Mouse (Mus musculus): ENCODE measurements around the gene Ppfia2. TPM values are rescaled to one million over a fixed set of nuclear protein-coding genes. Genes with fewer than 3 reads are reported as not detected.

Ppfia2 gene
- polyA plus RNA-seq, 1 experiment from 2014 or later, result 0.20 TPM

DNA sequence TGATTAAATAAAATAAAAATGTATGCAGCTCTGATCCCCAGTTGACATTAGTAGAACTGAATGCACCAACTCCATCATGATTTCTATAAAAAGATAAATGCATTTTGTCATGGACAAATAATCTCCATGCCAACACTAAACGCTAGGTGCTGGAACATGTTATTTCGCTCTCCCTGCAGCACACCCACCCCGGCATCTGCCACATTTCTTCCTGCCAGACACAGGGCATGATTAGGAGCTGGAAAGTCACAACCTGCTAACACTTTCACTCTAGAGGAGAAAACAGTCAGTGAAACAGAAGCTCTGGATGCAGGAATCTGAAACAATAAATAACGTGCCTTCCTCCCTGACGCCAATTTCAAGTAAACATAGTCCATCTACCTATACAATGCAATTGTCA, 211.3 kb downstream of the Ppfia2 start:
- Histone ChIP-seq H3K4me2 (no peak overlapping the region), H3K4me1 (replicated peaks) (no peaks in the 10 kb centered on the region), H3K27ac (ENCODE audit: poor library complexity, severe bottlenecking) (no peak overlapping the region), H3K9ac (no peak overlapping the region), H3K36me3 (no peaks in the 10 kb centered on the region), H3K4me3 (no peak overlapping the region), H3K27me3 (replicated peaks) (no peaks in the 10 kb centered on the region), H3K9me3 (replicated peaks) (no peaks in the 10 kb centered on the region)
- 67% methylated on average over 5 of the region's 5 CpGs for WGBS
- ATAC-seq (ENCODE audit: insufficient number of reproducible peaks, low FRiP score), result no peak

DNA sequence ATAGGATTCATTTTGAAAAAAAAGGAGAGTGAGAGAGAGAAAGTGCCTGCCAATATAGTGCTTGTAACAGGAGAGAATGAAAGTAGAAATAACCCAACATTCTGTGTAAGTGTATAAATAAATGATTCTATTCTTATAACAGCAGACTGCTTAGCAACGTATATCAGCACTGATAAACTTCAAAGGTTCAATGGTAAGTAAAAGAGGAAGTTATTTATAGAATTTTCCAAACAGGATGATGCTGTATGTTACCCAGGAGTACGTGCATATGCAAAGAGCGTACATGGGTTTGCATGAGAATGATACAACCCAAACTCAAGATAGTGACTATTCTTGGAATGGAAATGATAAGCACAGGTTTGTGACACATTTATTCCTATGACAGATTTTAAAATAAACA, 215.4 kb downstream of the Ppfia2 start:
- no peak overlapping the region for H3K4me2 ChIP-seq
- H3K27ac ChIP-seq (ENCODE audit: poor library complexity, severe bottlenecking), result no peak overlapping the region
- ATAC-seq (ENCODE audit: insufficient number of reproducible peaks, low FRiP score), result 0 out of 2 replicates have a peak, but pooled peaks have one; percentile 29
- H3K4me3 ChIP-seq, result no peak overlapping the region
- WGBS, result 44% methylated on average over 3 of the region's 3 CpGs
- H3K36me3 ChIP-seq, result no peaks in the 10 kb centered on the region
- H3K4me1 ChIP-seq (replicated peaks), result no peaks in the 10 kb centered on the region
- H3K9me3 ChIP-seq (replicated peaks), result no peaks in the 10 kb centered on the region
- H3K27me3 ChIP-seq (replicated peaks), result no peaks in the 10 kb centered on the region
- H3K9ac ChIP-seq, result no peak overlapping the region

- Histone ChIP-seq H3K27ac (ENCODE audit: poor library complexity, severe bottlenecking) (no peak overlapping the region), H3K4me1 (replicated peaks) (no peaks in the 10 kb centered on the region), H3K4me2 (no peak overlapping the region), H3K4me3 (no peak overlapping the region), H3K9me3 (replicated peaks) (no peaks in the 10 kb centered on the region), H3K36me3 (no peaks in the 10 kb centered on the region), H3K9ac (no peak overlapping the region), H3K27me3 (replicated peaks) (no peaks in the 10 kb centered on the region)
- 80% methylated on average over 2 of the region's 2 CpGs for WGBS
- no peak for ATAC-seq (ENCODE audit: insufficient number of reproducible peaks, low FRiP score)
Observed at GRCm38 (mm10) chr10:106719936-106720335, 249.8 kb downstream of the Ppfia2 start.

DNA sequence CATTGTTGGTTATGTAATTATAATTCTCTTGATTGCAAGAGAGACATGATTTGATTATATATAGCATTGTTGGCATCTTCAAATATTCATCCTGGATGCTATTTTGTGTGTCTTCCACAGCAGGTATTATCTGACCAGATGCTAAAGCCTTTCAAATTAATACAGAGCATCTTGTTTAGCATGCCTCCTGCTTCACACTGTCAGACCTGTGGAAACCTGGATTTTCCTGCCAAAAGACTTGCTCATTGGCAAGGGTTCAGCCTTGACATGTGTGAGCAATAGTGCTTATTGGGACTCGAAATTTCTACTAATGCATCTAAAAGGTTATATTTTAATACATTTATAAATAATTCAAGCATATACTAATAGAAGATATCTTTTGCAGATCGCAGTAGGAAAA, 262.1 kb downstream of the Ppfia2 start:
- Histone ChIP-seq H3K36me3 (no peaks in the 10 kb centered on the region), H3K9ac (no peak overlapping the region), H3K4me2 (no peak overlapping the region), H3K4me1 (replicated peaks) (no peaks in the 10 kb centered on the region), H3K4me3 (no peak overlapping the region), H3K27ac (ENCODE audit: poor library complexity, severe bottlenecking) (no peak overlapping the region), H3K27me3 (replicated peaks) (no peaks in the 10 kb centered on the region), H3K9me3 (replicated peaks) (no peaks in the 10 kb centered on the region)
- 63% methylated on average over 2 of the region's 2 CpGs for WGBS
- no peak for ATAC-seq (ENCODE audit: insufficient number of reproducible peaks, low FRiP score)

DNA sequence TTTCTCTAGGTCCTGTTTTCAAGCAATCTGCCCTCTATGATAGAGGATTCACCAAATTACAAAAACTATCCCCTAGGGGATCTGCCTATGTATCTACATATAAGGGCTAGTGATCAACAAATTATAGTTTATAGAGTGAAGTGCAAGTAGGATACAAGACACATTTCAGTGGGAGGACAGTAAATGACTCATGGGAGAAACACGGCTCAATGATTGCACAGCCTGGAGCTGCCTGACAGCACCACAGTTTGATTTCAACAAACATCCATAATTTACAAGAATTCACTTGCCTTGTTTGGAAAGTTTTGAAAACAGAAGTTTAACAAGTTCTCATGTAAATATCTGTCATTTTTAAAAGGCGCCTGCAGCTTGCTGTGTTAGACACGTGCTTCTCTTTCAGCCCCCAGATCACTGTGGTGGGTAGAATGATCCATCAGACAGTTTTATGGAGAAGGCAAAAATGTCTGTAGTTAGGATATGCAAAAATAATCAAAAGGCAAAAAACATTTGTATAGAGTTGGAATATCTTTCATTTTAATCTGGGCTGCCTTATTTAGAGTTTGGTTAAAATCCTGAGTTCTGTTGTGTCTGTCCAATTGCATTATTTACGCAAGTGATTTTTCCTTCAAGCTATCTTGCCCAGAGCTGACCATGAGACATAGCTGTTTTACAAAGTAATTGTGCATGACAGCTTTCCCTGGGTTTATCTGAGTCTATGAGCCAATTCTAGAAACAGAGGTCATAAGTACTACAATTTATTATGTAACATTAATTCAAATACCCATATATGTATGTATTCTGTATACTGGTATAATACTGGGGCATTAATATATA, 266.3 kb downstream of the Ppfia2 start:
- Histone ChIP-seq H3K27me3 (replicated peaks) (no peaks in the 10 kb centered on the region), H3K4me2 (no peak overlapping the region), H3K27ac (ENCODE audit: poor library complexity, severe bottlenecking) (no peak overlapping the region), H3K36me3 (no peaks in the 10 kb centered on the region), H3K4me1 (replicated peaks) (no peaks in the 10 kb centered on the region), H3K9me3 (replicated peaks) (no peaks in the 10 kb centered on the region), H3K9ac (no peak overlapping the region), H3K4me3 (no peak overlapping the region)
- no peak for ATAC-seq (ENCODE audit: insufficient number of reproducible peaks, low FRiP score)
- 81% methylated on average over 4 of the region's 4 CpGs for WGBS

GRCm38 (mm10) chr10:106738190-106738589, 268.1 kb downstream of the Ppfia2 start:
- H3K4me2 ChIP-seq, result no peak overlapping the region
- WGBS, result 63% methylated on average over 3 of the region's 3 CpGs
- H3K9ac ChIP-seq, result no peak overlapping the region
- H3K36me3 ChIP-seq, result no peaks in the 10 kb centered on the region
- H3K27me3 ChIP-seq (replicated peaks), result no peaks in the 10 kb centered on the region
- no peak overlapping the region for H3K27ac ChIP-seq (ENCODE audit: poor library complexity, severe bottlenecking)
- H3K9me3 ChIP-seq (replicated peaks), result no peaks in the 10 kb centered on the region
- no peaks in the 10 kb centered on the region for H3K4me1 ChIP-seq (replicated peaks)
- H3K4me3 ChIP-seq, result no peak overlapping the region
- no peak for ATAC-seq (ENCODE audit: insufficient number of reproducible peaks, low FRiP score)

DNA sequence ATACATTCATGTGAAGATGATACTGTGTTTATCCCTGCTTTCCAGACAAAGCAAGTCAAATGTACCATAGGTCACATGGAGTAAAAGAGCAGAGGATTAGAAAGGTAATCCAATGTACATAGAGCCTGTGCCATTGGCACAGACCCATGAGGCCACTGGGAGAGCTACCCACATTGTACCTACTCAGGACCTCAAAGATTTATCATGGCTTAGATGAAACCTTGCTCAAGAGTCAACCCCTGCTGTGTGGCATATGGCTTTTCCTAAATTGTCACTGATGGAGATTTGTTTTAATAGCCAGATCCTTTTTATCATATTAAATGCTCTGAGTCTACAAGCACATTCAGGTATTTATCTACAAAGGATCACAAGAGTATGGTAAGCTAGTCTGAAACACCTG, 274.8 kb downstream of the Ppfia2 start:
- Histone ChIP-seq H3K9me3 (replicated peaks) (0 out of 2 replicates have a peak, but pooled peaks cover 2% of the 10 kb centered on the region), H3K27ac (ENCODE audit: poor library complexity, severe bottlenecking) (no peak overlapping the region), H3K27me3 (replicated peaks) (no peaks in the 10 kb centered on the region), H3K4me1 (replicated peaks) (no peaks in the 10 kb centered on the region), H3K9ac (no peak overlapping the region), H3K4me2 (no peak overlapping the region), H3K4me3 (no peak overlapping the region), H3K36me3 (no peaks in the 10 kb centered on the region)
- ATAC-seq (ENCODE audit: insufficient number of reproducible peaks, low FRiP score), result no peak

GRCm38 (mm10) chr10:106761061-106761460, 290.9 kb downstream of the Ppfia2 start:
- no peaks in the 10 kb centered on the region for H3K36me3 ChIP-seq
- H3K4me3 ChIP-seq, result no peak overlapping the region
- H3K9me3 ChIP-seq (replicated peaks), result no peaks in the 10 kb centered on the region
- no peak for ATAC-seq (ENCODE audit: insufficient number of reproducible peaks, low FRiP score)
- H3K4me1 ChIP-seq (replicated peaks), result no peaks in the 10 kb centered on the region
- H3K27ac ChIP-seq (ENCODE audit: poor library complexity, severe bottlenecking), result no peak overlapping the region
- no peak overlapping the region for H3K4me2 ChIP-seq
- no peaks in the 10 kb centered on the region for H3K27me3 ChIP-seq (replicated peaks)
- WGBS, result 75% methylated on average over 6 of the region's 6 CpGs
- no peak overlapping the region for H3K9ac ChIP-seq

DNA sequence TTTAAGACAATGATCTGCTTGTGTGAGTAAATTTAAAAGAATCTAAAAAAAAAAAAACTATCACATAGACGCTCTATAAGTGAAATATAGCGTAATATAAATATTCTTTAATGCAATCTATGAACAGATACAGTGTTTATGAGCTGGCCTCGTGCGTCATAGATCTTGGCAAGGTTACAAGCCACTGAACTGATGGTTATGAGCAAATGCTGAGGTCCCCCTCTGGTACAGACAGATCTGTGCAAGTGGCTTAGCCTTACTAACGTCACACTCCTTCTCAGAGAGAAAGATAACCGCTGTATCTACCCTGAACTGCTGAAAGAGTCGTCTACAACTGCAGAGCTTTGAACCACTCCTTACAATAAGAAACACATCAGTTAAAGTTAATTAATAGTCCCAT, 293.6 kb downstream of the Ppfia2 start:
- Histone ChIP-seq H3K4me1 (replicated peaks) (no peaks in the 10 kb centered on the region), H3K9me3 (replicated peaks) (no peaks in the 10 kb centered on the region), H3K27me3 (replicated peaks) (no peaks in the 10 kb centered on the region), H3K4me3 (no peak overlapping the region), H3K36me3 (no peaks in the 10 kb centered on the region), H3K9ac (no peak overlapping the region), H3K4me2 (no peak overlapping the region), H3K27ac (ENCODE audit: poor library complexity, severe bottlenecking) (no peak overlapping the region)
- no peak for ATAC-seq (ENCODE audit: insufficient number of reproducible peaks, low FRiP score)
- WGBS, result 60% methylated on average over 7 of the region's 7 CpGs

DNA sequence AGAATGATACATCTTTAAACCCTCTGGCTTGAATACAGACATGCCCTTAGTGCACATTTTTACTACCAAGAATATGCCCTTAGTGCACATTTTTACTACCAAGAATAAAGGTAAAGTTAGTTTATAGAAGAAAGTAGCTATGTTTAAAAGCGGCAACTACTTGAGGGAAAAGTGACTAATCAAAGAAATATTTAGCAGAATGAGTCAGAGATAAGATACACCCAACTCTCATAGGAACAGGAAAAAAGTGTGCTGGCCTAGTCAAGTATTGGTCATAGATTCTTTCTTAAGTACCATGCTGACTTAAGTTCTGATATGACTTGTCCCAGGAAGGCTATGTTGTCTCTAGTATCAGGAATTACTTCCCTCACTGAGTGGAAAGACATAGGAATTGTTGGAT, 305.4 kb downstream of the Ppfia2 start:
- Histone ChIP-seq H3K36me3 (no peaks in the 10 kb centered on the region), H3K4me1 (replicated peaks) (no peaks in the 10 kb centered on the region), H3K9me3 (replicated peaks) (no peaks in the 10 kb centered on the region), H3K4me2 (no peak overlapping the region), H3K27ac (ENCODE audit: poor library complexity, severe bottlenecking) (no peak overlapping the region), H3K4me3 (no peak overlapping the region), H3K27me3 (replicated peaks) (no peaks in the 10 kb centered on the region), H3K9ac (no peak overlapping the region)
- 63% methylated on average over 1 of the region's 1 CpGs for WGBS
- no peak for ATAC-seq (ENCODE audit: insufficient number of reproducible peaks, low FRiP score)

DNA sequence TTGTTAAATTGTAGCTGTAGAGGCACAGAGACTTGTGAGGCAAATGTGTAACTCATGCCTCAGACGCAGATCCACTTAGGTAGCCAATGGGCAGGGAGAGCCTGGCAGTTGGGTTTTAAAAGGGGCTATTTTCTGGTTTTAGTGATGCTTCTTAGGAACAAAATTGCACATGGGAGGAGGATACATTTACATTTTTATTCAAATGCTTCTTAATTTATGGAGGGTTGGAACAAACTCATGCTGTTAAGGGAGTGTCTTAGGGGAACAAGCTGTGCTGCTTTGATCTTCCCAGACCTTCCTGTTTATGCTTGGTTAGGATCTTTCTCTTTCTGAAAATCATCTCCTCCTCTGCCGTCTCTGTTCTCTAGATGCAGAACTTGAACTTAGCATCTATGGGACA, 345.3 kb downstream of the Ppfia2 start:
- Histone ChIP-seq H3K9me3 (replicated peaks) (no peaks in the 10 kb centered on the region), H3K9ac (no peak overlapping the region), H3K4me1 (replicated peaks) (no peaks in the 10 kb centered on the region), H3K27me3 (replicated peaks) (no peaks in the 10 kb centered on the region), H3K4me3 (no peak overlapping the region), H3K27ac (ENCODE audit: poor library complexity, severe bottlenecking) (no peak overlapping the region), H3K4me2 (no peak overlapping the region), H3K36me3 (no peaks in the 10 kb centered on the region)
- ATAC-seq (ENCODE audit: insufficient number of reproducible peaks, low FRiP score), result no peak
- WGBS, result 54% methylated on average over 2 of the region's 2 CpGs

DNA sequence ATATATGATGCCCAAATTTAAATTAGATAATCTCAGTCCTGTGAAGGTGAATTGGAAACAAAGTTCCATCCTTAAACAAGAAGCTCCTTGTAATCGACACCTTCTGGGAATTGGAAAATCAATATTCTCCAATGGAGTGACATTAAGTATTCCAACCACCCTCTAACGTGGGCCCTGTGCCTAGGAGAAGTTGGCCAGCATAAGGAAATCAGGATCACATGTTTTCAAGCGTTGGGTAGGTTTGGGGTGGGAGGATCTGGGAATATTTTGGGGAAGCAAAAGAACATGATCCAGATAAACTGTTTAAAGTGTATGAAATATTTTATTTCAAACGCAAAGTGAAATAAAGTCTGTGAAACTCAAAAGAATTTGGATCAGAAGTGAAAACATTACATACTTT, 348.2 kb downstream of the Ppfia2 start:
- Histone ChIP-seq H3K9me3 (replicated peaks) (no peaks in the 10 kb centered on the region), H3K4me3 (no peak overlapping the region), H3K9ac (no peak overlapping the region), H3K4me2 (no peak overlapping the region), H3K36me3 (no peaks in the 10 kb centered on the region), H3K4me1 (replicated peaks) (no peaks in the 10 kb centered on the region), H3K27ac (ENCODE audit: poor library complexity, severe bottlenecking) (no peak overlapping the region), H3K27me3 (replicated peaks) (no peaks in the 10 kb centered on the region)
- ATAC-seq (ENCODE audit: insufficient number of reproducible peaks, low FRiP score), result no peak
- 81% methylated on average over 4 of the region's 4 CpGs for WGBS

Measured in heart, embryonic 12.5 days (tissue).